Mouse (Mus musculus): ENCODE results near the gene Nox4. TPM values are rescaled to one million over a fixed set of nuclear protein-coding genes. Genes with fewer than 3 reads are reported as not detected.

The Nox4 gene
- polyA plus RNA-seq (2015; fragmentation: Nextera tagmentation; extraction: Ambion mirVana) = 6.0 and 9.5 TPM in 2 replicates

DNA sequence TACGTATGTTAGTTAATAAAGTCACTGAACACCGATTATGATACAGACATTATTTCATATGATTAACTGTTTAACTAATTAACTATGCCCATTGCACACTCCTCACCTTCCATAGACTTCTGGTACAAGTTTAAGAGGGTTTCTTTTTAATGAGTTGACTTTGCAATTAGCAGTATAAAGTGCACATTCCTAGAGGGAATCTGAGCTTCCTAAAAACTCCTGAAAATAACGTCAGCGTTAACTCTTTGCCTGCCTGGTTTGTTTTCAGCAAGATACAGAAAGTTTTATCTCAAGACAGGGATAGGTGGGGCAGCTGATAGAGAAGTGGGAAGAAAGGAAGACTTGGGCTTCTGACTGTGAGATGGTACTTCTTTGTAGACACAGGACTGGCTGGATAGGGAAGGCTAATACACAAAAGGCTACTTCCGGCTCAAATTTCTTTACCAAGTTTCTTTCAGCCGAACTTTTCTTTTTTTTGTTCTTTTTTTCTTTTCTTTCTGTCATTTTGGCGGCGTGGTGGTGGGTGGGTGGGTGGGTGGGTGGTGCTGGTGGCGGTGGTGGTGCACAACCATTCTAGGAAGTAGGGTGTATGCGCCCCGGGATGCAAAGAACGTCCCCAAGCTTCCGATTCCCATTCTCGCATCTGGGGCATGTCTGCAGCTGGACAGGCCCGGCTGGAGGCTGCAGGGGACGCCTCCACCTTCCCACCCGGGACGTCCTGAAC is at the start of gene Nox4:
TSS of gene Nox4 (plus strand) at position 241 of the 724 bp plus-strand sequence.
- no peaks in the 10 kb centered on the region for H3K27me3 ChIP-seq (replicated peaks; ENCODE audit: control insufficient read depth, insufficient read depth, low read length)
- peak; percentile 59 for ATAC-seq
- H3K36me3 ChIP-seq (ENCODE audit: control insufficient read depth, insufficient read depth, low read length) = no peaks in the 10 kb centered on the region
- peak within 1 kb of the TSS; percentile 81 for H3K9ac ChIP-seq (ENCODE audit: low read depth, low read length)
- WGBS = 10% methylated on average over 18 of the region's 18 CpGs
- peak within 1 kb of the TSS; percentile 41 for H3K27ac ChIP-seq (ENCODE audit: low read length)
- H3K9me3 ChIP-seq (ENCODE audit: control insufficient read depth, low read length) = no peaks in the 10 kb centered on the region
- H3K4me2 ChIP-seq (ENCODE audit: low read depth, low read length) = peak within 1 kb of the TSS; percentile 76
- H3K4me3 ChIP-seq (ENCODE audit: low read length) = peak within 1 kb of the TSS; percentile 75
- H3K4me1 ChIP-seq (ENCODE audit: control insufficient read depth, insufficient read depth, low read length) = no peaks in the 10 kb centered on the region

DNA sequence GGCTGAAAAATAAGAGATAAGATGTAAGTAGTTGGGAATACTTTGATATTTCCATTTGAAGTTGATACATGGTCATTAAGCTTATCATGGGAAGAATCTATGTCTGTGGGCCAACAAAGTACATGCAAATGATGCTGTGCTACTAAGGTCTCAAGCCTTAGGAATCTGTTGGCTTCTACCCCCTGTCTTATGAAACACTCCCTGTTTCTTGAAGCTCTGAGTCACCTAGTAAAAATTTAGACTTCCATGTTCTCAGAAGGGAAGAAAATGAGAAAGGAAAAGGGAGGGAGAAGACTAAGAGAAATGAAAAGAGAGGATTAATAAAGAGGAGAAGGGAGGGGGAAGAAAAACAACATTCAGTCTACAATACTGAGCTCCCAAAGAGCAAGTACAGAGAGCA is 41.1 kb upstream of the Nox4 start:
- no peak overlapping the region for H3K4me2 ChIP-seq (ENCODE audit: low read depth, low read length)
- H3K27me3 ChIP-seq (replicated peaks; ENCODE audit: control insufficient read depth, insufficient read depth, low read length) = no peaks in the 10 kb centered on the region
- H3K4me3 ChIP-seq (ENCODE audit: low read length) = no peak overlapping the region
- H3K9ac ChIP-seq (ENCODE audit: low read depth, low read length) = no peak overlapping the region
- no peaks in the 10 kb centered on the region for H3K36me3 ChIP-seq (ENCODE audit: control insufficient read depth, insufficient read depth, low read length)
- H3K27ac ChIP-seq (ENCODE audit: low read length) = no peak overlapping the region
- no peak for ATAC-seq
- H3K9me3 ChIP-seq (ENCODE audit: control insufficient read depth, low read length) = no peaks in the 10 kb centered on the region
- no peaks in the 10 kb centered on the region for H3K4me1 ChIP-seq (ENCODE audit: control insufficient read depth, insufficient read depth, low read length)

DNA sequence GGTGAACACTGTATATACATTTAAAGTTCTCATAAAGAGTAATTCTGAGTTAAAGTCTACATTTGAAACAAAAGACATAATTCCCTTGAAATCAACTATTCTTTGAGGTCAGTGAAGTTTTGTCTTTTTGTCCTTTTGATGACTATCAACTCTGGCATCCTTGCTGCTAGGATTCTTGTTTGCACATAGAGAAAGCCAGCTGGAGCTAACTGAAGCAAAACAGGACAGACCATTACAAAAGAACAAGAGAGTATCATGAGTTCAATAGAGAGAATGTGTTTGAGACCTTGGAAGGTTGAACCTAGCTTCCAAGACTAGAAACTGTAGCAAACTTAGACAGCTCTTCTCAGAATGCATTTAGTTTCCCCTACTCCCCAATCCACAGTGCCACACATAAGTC is 24.2 kb upstream of the Nox4 start:
- no peaks in the 10 kb centered on the region for H3K27me3 ChIP-seq (replicated peaks; ENCODE audit: control insufficient read depth, insufficient read depth, low read length)
- ATAC-seq = no peak
- H3K27ac ChIP-seq (ENCODE audit: low read length) = no peak overlapping the region
- H3K36me3 ChIP-seq (ENCODE audit: control insufficient read depth, insufficient read depth, low read length) = no peaks in the 10 kb centered on the region
- H3K4me3 ChIP-seq (ENCODE audit: low read length) = no peak overlapping the region
- no peak overlapping the region for H3K9ac ChIP-seq (ENCODE audit: low read depth, low read length)
- no peaks in the 10 kb centered on the region for H3K4me1 ChIP-seq (ENCODE audit: control insufficient read depth, insufficient read depth, low read length)
- H3K4me2 ChIP-seq (ENCODE audit: low read depth, low read length) = no peak overlapping the region
- H3K9me3 ChIP-seq (ENCODE audit: control insufficient read depth, low read length) = no peaks in the 10 kb centered on the region

DNA sequence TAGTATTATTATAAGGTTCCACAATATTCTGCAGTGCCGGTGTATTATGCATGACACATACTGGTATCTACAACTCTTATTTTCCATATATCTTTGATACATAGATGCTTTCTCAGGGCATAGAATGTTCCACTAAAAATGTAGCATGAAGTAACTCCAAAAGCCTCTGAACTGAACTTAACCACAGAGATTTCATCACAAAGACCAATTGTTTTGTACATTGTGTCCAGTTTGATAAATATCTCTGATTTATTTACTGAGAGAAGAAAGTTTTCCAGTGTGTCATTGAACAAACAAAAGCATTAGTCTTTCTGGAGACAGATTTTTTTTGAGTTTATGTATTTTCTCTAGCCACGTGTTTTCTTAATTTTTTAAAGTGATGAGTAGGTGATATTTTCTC is 23.1 kb upstream of the Nox4 start:
- WGBS = 80% methylated on average over 2 of the region's 2 CpGs
- ATAC-seq = no peak
- no peak overlapping the region for H3K4me3 ChIP-seq (ENCODE audit: low read length)
- H3K4me1 ChIP-seq (ENCODE audit: control insufficient read depth, insufficient read depth, low read length) = no peaks in the 10 kb centered on the region
- no peaks in the 10 kb centered on the region for H3K27me3 ChIP-seq (replicated peaks; ENCODE audit: control insufficient read depth, insufficient read depth, low read length)
- no peaks in the 10 kb centered on the region for H3K9me3 ChIP-seq (ENCODE audit: control insufficient read depth, low read length)
- H3K36me3 ChIP-seq (ENCODE audit: control insufficient read depth, insufficient read depth, low read length) = no peaks in the 10 kb centered on the region
- no peak overlapping the region for H3K4me2 ChIP-seq (ENCODE audit: low read depth, low read length)
- H3K9ac ChIP-seq (ENCODE audit: low read depth, low read length) = no peak overlapping the region
- H3K27ac ChIP-seq (ENCODE audit: low read length) = no peak overlapping the region

DNA sequence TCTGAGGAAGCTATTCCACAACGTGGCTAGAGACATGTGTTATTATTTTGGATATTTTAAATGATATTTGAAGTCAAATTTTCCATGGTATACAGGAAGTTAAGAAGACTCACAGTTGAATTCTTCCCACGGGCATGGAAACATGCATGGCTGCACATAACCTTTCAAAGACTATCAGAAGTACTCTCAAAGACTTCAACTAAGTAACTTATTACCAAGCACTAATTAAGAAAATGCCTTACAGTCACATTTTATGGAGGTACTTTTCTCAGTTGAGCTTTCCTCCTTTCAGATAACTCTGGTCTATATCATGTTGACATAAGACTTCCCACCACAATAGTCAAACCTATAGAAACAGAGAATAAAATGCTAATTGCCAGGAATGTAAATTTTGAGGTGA is 20.3 kb upstream of the Nox4 start:
- no peak for ATAC-seq
- H3K4me1 ChIP-seq (ENCODE audit: control insufficient read depth, insufficient read depth, low read length) = no peaks in the 10 kb centered on the region
- H3K27ac ChIP-seq (ENCODE audit: low read length) = no peak overlapping the region
- whole genome bisulfite sequencing = 39% methylated on average over 2 of the region's 2 CpGs
- no peak overlapping the region for H3K4me2 ChIP-seq (ENCODE audit: low read depth, low read length)
- no peaks in the 10 kb centered on the region for H3K27me3 ChIP-seq (replicated peaks; ENCODE audit: control insufficient read depth, insufficient read depth, low read length)
- H3K36me3 ChIP-seq (ENCODE audit: control insufficient read depth, insufficient read depth, low read length) = no peaks in the 10 kb centered on the region
- H3K9ac ChIP-seq (ENCODE audit: low read depth, low read length) = no peak overlapping the region
- H3K9me3 ChIP-seq (ENCODE audit: control insufficient read depth, low read length) = no peaks in the 10 kb centered on the region
- no peak overlapping the region for H3K4me3 ChIP-seq (ENCODE audit: low read length)

DNA sequence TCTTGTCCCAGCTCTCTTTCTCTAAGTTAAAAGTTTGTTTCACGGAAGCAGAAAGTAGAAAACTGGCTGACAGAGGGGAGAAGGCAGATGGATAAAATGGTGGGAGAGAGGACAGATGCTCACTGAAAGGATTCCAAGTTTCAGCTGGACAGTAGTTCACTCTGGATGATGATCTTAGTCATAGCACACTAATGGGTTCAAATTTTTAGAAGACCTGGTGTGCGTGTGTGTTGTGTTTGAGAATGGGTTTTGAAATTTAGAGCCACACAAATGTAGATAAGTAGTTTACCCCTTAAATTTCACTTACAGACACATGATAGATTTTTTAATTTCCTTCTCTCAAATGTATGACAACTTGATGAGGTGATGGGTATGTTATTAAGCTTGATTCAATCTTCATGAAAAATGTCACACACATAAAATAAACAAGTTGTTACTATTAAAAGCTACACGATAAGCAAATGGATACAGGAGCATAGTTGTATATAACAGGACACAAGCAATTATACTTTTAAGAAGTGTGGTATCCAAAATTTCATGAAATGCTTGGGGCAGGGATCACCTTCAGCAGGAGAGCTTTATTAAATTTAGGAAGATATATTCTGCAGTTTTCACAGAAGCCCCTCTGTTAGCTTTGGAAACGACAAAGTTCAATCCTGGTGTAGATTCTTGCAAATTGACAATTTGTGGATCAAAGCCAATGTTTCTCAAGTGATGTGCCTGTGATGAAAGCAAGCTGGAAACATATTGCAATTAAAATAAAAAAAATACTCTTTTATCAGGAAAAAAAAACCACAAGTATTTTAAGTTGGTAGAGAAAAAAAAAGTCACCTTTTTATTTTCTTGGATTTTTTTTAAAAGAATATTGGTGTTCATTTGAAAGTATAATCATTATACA is 18.6 kb upstream of the Nox4 start:
- H3K27me3 ChIP-seq (replicated peaks; ENCODE audit: control insufficient read depth, insufficient read depth, low read length) = no peaks in the 10 kb centered on the region
- H3K4me2 ChIP-seq (ENCODE audit: low read depth, low read length) = no peak overlapping the region
- 84% methylated on average over 4 of the region's 4 CpGs for WGBS
- H3K4me1 ChIP-seq (ENCODE audit: control insufficient read depth, insufficient read depth, low read length) = no peaks in the 10 kb centered on the region
- no peaks in the 10 kb centered on the region for H3K36me3 ChIP-seq (ENCODE audit: control insufficient read depth, insufficient read depth, low read length)
- ATAC-seq = no peak
- H3K4me3 ChIP-seq (ENCODE audit: low read length) = no peak overlapping the region
- H3K27ac ChIP-seq (ENCODE audit: low read length) = no peak overlapping the region
- no peaks in the 10 kb centered on the region for H3K9me3 ChIP-seq (ENCODE audit: control insufficient read depth, low read length)
- H3K9ac ChIP-seq (ENCODE audit: low read depth, low read length) = no peak overlapping the region

DNA sequence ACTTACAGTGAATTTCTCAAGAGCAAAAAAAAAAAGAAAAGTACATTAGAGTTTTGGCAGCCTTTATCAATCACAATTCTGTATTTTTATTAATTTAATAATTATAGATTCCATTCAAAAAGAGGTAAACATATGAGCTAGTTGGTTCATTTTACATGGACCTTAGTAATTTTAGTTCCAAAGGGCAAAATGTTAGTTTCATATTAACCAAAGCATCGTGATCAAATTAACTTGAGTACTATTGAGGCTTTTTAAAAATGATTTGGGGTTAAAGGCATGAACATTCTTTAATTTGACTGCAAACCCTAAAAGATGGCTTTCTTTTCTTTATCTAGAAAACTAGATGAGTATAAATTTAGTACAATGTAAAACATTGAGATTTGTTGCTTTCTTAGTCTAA is 16.4 kb upstream of the Nox4 start:
- H3K9me3 ChIP-seq (ENCODE audit: control insufficient read depth, low read length) = no peaks in the 10 kb centered on the region
- no peak overlapping the region for H3K4me2 ChIP-seq (ENCODE audit: low read depth, low read length)
- no peak overlapping the region for H3K27ac ChIP-seq (ENCODE audit: low read length)
- ATAC-seq = no peak
- 85% methylated on average over 1 of the region's 1 CpGs for WGBS
- H3K9ac ChIP-seq (ENCODE audit: low read depth, low read length) = no peak overlapping the region
- H3K4me3 ChIP-seq (ENCODE audit: low read length) = no peak overlapping the region
- no peaks in the 10 kb centered on the region for H3K4me1 ChIP-seq (ENCODE audit: control insufficient read depth, insufficient read depth, low read length)
- no peaks in the 10 kb centered on the region for H3K27me3 ChIP-seq (replicated peaks; ENCODE audit: control insufficient read depth, insufficient read depth, low read length)
- H3K36me3 ChIP-seq (ENCODE audit: control insufficient read depth, insufficient read depth, low read length) = no peaks in the 10 kb centered on the region

DNA sequence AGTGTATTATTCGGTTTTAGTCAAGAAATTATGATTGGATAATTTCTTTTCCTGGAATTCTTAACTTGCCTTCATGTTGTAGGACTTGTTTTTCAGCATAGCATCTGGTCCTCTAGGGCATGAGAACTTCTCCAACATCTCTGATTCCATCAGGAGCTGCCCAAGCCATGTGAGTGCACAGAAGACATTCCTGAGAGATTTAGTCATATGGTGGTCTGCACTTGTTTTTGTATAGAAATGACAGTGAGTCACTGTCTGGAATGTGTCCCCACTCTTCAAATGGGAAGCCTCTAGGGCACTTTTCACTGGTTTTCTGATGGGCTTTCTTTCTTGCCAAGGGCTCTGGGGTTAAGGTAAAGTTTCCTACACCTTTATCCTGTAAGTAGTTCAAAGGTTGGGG is 4.8 kb upstream of the Nox4 start:
- Histone ChIP-seq H3K9me3 (ENCODE audit: control insufficient read depth, low read length) (no peaks in the 10 kb centered on the region), H3K9ac (ENCODE audit: low read depth, low read length) (no peak overlapping the region), H3K27me3 (replicated peaks; ENCODE audit: control insufficient read depth, insufficient read depth, low read length) (no peaks in the 10 kb centered on the region), H3K27ac (ENCODE audit: low read length) (no peak overlapping the region), H3K4me1 (ENCODE audit: control insufficient read depth, insufficient read depth, low read length) (no peaks in the 10 kb centered on the region), H3K4me2 (ENCODE audit: low read depth, low read length) (no peak overlapping the region), H3K4me3 (ENCODE audit: low read length) (no peak overlapping the region), H3K36me3 (ENCODE audit: control insufficient read depth, insufficient read depth, low read length) (no peaks in the 10 kb centered on the region)
- 79% methylated on average over 1 of the region's 1 CpGs for WGBS
- ATAC-seq = no peak

DNA sequence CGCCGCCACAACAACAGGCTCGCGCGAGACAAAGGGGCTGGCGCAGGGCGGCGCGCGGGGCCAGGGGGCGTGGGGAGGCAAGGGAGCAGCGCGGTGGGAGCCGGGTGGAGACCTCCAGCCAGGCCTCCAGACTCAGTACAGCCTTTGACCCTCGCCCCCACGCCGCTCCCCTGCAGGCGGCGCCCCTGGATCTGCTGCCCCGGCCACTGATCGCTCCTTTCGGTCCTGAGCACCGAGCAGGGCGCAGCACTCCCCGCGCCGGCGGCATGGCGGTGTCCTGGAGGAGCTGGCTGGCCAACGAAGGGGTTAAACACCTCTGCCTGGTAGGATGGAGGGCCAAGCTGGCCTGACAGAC is 661 bp downstream of the Nox4 start:
- peak overlapping the region; percentile 41; the same call in 1 of the 2 replicates for H3K27ac ChIP-seq (ENCODE audit: low read length)
- ATAC-seq = peak; percentile 96
- under 1% methylated on average over 26 of the region's 30 CpGs for WGBS
- H3K4me1 ChIP-seq (ENCODE audit: control insufficient read depth, insufficient read depth, low read length) = no peaks in the 10 kb centered on the region
- no peaks in the 10 kb centered on the region for H3K9me3 ChIP-seq (ENCODE audit: control insufficient read depth, low read length)
- H3K36me3 ChIP-seq (ENCODE audit: control insufficient read depth, insufficient read depth, low read length) = no peaks in the 10 kb centered on the region
- H3K9ac ChIP-seq (ENCODE audit: low read depth, low read length) = peak overlapping the region; percentile 81
- peak overlapping the region; percentile 76 for H3K4me2 ChIP-seq (ENCODE audit: low read depth, low read length)
- peak overlapping the region; percentile 75 for H3K4me3 ChIP-seq (ENCODE audit: low read length)
- H3K27me3 ChIP-seq (replicated peaks; ENCODE audit: control insufficient read depth, insufficient read depth, low read length) = no peaks in the 10 kb centered on the region
